Mouse (Mus musculus) bone marrow macrophage, adult 2 months (primary cell): Measurements from ENCODE around the gene Veph1.

ENCODE experiments used
- CTCF ChIP-seq: IDR thresholded peaks from 2 replicates; pipeline ENCODE4 v1.5.1; 2012; ENCODE audit warnings: low read depth, mild to moderate bottlenecking, low read length, moderate library complexity
- POLR2A ChIP-seq: IDR thresholded peaks from 2 replicates; pipeline ENCODE4 v1.6.1; 2012; ENCODE audit warnings: mild to moderate bottlenecking, low read depth, low read length, borderline replicate concordance

DNA sequence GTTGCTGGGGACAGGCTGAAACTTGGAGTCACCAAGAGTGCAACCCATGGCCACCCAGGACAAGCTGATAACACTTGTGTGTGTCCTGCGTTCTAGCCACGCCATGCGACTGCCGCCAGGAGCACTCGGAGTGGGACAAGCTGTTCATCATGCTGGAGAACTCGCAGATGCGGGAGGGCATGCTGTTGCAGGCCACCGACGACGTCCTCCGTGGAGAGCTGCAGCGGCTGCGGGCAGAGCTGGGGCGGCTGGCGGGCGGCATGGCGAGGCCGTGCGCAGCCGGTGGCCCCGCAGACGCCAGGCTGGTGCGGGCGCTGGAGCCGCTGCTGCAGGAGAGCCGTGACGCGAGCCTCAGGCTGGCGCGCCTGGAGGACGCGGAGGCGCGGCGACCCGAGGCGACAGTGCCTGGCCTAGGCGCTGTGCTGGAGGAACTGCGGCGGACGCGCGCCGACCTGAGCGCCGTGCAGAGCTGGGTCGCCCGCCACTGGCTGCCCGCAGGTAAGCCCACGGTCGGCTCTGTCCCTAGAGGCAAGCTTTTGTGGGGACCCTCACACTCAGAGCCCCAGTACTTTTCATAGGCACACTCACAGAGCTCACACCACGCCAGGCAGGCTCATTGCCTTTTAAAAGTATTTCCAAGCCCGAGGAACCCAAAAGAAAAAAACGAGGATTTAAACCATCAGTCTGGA lies 75.9 kb downstream of the Veph1 start:
- TF ChIP-seq CTCF (no peak), POLR2A (no peak)
